Mouse (Mus musculus) forebrain, embryonic 16.5 days (tissue): ENCODE measurements at regions not wholly inside any gene's neighbourhood (a gene's known extent, or its start where the extent isn't known, plus 50 kb on each side); places are given as distances from the start of the nearest gene placed in this dataset.
A peak's percentile ranks its signal among the peaks of the same experiment; 100 is the strongest.

Experiments used
- ATAC-seq: fragments of 200-750 bp; cut with Nextera tagmentation; 2 replicates; pipeline ENCODE4 v1.8.0; 2017; ENCODE audit warnings: mild to moderate bottlenecking, moderate library complexity
- H3K27ac ChIP-seq: fragments of 300-500 bp; sonication (generic); 2 replicates; pipeline ENCODE4 v1.5.1; 2014; ENCODE audit warnings: low read length, control low read depth
- H3K27me3 ChIP-seq: fragments of 300-500 bp; sonication (generic); replicated peaks from 2 replicates; pipeline ENCODE4 v1.6.1; 2014; ENCODE audit warnings: low read length; ENCODE audit not compliant: control insufficient read depth, insufficient read depth
- H3K36me3 ChIP-seq: fragments of 300-500 bp; sonication (generic); 2 replicates; pipeline ENCODE4 v1.6.1; 2014; ENCODE audit not compliant: control insufficient read depth, insufficient read depth
- H3K4me1 ChIP-seq: fragments of 300-500 bp; sonication (generic); replicated peaks from 2 replicates; pipeline ENCODE4 v1.6.1; 2014; ENCODE audit warnings: low read length; ENCODE audit not compliant: control insufficient read depth, insufficient read depth
- H3K4me2 ChIP-seq: fragments of 300-500 bp; sonication (generic); 2 replicates; pipeline ENCODE4 v1.6.1; 2014; ENCODE audit warnings: mild to moderate bottlenecking, low read length, control low read depth
- H3K4me3 ChIP-seq: fragments of 300-500 bp; sonication (generic); replicated peaks from 2 replicates; pipeline ENCODE4 v1.5.1; 2014; ENCODE audit warnings: mild to moderate bottlenecking, low read length, control low read depth
- H3K9ac ChIP-seq: fragments of 300-500 bp; sonication (generic); replicated peaks from 2 replicates; pipeline ENCODE4 v1.6.1; 2014; ENCODE audit warnings: low read depth, low read length, control low read depth
- H3K9me3 ChIP-seq: fragments of 300-500 bp; sonication (generic); 2 replicates; pipeline ENCODE4 v1.6.1; 2016; ENCODE audit warnings: low read length; ENCODE audit not compliant: control insufficient read depth
- WGBS: fragments of 180-500 bp; shearing (Covaris S2); extraction: QIAGEN DNeasy Blood & Tissue Kit; methylation state at CpG from one replicate; pipeline ENCODE4 v1.1.7; 2014; 5-methylcytosine and 5-hydroxymethylcytosine counted together

DNA sequence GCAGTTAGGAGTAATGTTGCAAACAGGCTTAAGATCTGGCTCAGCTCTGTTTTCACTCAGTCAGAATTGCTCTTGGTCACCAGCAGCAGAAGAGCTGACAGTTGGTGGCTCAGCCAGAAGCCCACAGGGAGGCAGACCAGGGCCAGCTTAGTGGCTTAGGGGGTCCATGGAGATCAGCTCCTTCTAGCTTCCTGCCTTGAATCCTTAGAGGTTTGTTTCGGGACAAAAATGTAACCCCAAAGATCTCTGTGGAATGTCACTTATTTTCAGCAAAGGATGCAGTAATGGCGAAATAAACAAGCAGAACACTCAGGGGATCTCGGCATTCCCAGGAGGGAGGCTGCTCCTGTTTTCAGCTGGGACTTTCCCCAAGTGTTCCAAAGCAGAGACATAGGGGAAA is 247.8 kb downstream of the 1500009L16Rik start:
- Histone ChIP-seq H3K9me3 (no peaks in the 10 kb centered on the region), H3K27ac (no peak overlapping the region), H3K9ac (no peak overlapping the region), H3K4me1 (peaks cover under 1% of the 10 kb centered on the region; the same call in 1 of the 2 replicates), H3K27me3 (no peaks in the 10 kb centered on the region), H3K4me2 (no peak overlapping the region), H3K4me3 (no peak overlapping the region), H3K36me3 (no peaks in the 10 kb centered on the region)
- ATAC-seq: no peak
- WGBS: 69% methylated on average over 3 of the region's 3 CpGs

DNA sequence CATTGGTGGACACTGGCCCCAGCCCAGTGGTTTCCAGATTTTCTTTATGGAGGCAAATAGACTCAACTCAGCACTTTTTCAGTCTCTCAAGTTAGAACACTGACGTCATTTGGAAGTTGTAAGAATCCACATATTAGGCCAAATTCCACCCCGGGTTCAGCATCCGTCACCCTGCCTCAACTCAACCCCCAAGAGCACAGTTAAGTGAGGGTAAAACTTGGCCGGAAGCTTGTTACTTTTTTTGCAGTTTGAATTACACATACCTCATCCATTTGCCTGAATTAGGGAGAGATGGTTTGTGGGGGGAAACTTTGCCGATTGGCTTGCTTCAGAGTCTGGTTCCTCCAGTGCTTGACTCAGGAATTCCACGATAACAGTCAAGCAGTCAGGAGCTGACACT is 251.9 kb downstream of the 1500009L16Rik start:
- Histone ChIP-seq H3K9ac (no peak overlapping the region), H3K27me3 (no peaks in the 10 kb centered on the region), H3K9me3 (no peaks in the 10 kb centered on the region), H3K4me3 (no peak overlapping the region), H3K4me1 (peaks cover 7% of the 10 kb centered on the region), H3K27ac (no peak overlapping the region), H3K4me2 (no peak overlapping the region), H3K36me3 (no peaks in the 10 kb centered on the region)
- WGBS: 90% methylated on average over 6 of the region's 6 CpGs
- ATAC-seq: no peak

GRCm38 (mm10) chr10:83976548-83976947 is 253.9 kb downstream of the 1500009L16Rik start:
- H3K36me3 ChIP-seq: no peaks in the 10 kb centered on the region
- no peak overlapping the region for H3K27ac ChIP-seq
- H3K9ac ChIP-seq: no peak overlapping the region
- H3K4me1 ChIP-seq: peaks cover 7% of the 10 kb centered on the region
- 42% methylated on average over 3 of the region's 3 CpGs for WGBS
- no peaks in the 10 kb centered on the region for H3K9me3 ChIP-seq
- no peaks in the 10 kb centered on the region for H3K27me3 ChIP-seq
- no peak overlapping the region for H3K4me3 ChIP-seq
- ATAC-seq: peak; percentile 65; the same call in 1 of the 2 replicates
- H3K4me2 ChIP-seq: no peak overlapping the region

- H3K27me3 ChIP-seq: no peaks in the 10 kb centered on the region
- no peak for ATAC-seq
- WGBS: 84% methylated on average over 2 of the region's 2 CpGs
- no peaks in the 10 kb centered on the region for H3K9me3 ChIP-seq
- peaks cover 8% of the 10 kb centered on the region for H3K4me1 ChIP-seq
- H3K27ac ChIP-seq: no peak overlapping the region
- no peak overlapping the region for H3K4me3 ChIP-seq
- H3K9ac ChIP-seq: no peak overlapping the region
- no peaks in the 10 kb centered on the region for H3K36me3 ChIP-seq
- H3K4me2 ChIP-seq: no peak overlapping the region
These were observed 257.3 kb downstream of the 1500009L16Rik start for GRCm38 (mm10) chr10:83979930-83980329.

DNA sequence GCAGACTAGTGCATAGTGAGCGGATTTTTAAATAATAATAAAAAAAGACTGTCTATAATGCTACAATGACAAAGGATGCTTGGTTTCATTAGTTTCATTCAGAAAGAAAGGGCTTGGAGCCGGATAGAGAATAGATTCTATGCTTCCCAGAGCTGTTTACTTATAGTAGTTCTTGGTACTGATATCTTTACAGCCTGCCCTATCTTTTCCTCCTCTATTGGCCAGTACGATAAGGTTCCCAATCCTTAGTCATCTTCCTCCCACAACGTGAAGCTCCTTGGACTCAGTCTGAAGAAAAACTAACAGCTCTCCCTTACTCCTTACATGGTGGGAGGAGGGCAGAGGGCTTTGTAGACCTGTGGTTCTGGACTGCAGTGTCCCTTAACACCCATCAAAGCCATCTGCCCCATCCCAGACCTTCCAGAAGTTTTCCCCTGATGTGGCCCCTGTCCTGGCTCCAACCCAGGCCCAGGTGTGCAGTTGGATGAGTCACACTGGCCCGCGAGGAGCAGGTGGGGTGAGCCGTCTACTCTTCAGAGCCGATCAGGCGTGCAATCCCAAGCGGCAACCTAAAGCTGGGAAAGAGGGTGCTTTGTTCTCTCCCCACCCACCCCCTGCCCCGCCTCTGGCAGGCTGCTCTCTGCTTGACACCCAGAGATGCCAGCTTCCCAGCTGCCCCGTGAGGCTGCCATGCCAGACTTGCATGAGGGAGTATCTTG is 262.2 kb downstream of the 1500009L16Rik start:
- H3K27ac ChIP-seq: no peak overlapping the region
- H3K9ac ChIP-seq: no peak overlapping the region; the same call in 1 of the 2 replicates
- peak overlapping the region; percentile 13; the same call in 1 of the 2 replicates for H3K4me2 ChIP-seq
- peaks cover 6% of the 10 kb centered on the region for H3K4me1 ChIP-seq
- ATAC-seq: peak; percentile 81
- no peaks in the 10 kb centered on the region for H3K36me3 ChIP-seq
- no peaks in the 10 kb centered on the region; the same call in 1 of the 2 replicates for H3K27me3 ChIP-seq
- H3K4me3 ChIP-seq: no peak overlapping the region
- WGBS: 28% methylated on average over 12 of the region's 12 CpGs
- H3K9me3 ChIP-seq: no peaks in the 10 kb centered on the region

GRCm38 (mm10) chr10:83992577-83993305 is 270.1 kb downstream of the 1500009L16Rik start:
- H3K27ac ChIP-seq: no peak overlapping the region
- no peaks in the 10 kb centered on the region for H3K9me3 ChIP-seq
- no peaks in the 10 kb centered on the region for H3K4me1 ChIP-seq
- H3K9ac ChIP-seq: no peak overlapping the region
- H3K4me2 ChIP-seq: no peak overlapping the region
- no peaks in the 10 kb centered on the region for H3K36me3 ChIP-seq
- no peaks in the 10 kb centered on the region for H3K27me3 ChIP-seq
- no peak overlapping the region for H3K4me3 ChIP-seq
- ATAC-seq: no peak
- 85% methylated on average over 11 of the region's 11 CpGs for WGBS

DNA sequence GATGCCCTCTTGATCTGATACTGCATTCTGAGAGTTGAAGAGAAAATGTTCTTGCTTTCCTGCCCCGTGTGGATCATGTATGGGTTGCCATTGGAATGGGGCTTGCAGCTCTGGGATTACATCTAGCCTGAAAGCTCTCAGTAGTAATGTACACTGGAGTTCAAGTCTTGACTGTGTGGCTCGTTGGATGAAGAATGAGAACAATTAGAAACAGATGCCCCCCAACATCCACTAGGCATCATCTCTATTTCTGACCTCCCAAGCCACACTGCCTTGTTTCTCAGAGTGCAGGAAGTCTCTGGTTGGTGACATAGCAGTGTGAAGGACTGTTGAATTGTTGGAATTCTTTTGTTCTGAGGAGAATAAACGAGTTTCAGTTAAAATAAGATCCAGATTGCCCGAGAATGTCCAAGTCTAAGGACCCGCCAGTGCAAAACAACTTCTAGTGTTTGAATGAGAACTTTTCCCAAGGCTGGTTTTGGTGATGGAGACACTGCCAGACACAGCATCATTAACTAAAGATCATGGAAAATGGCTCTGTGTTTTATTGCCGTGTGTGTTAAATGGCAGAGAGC is 272.4 kb downstream of the 1500009L16Rik start:
- no peaks in the 10 kb centered on the region for H3K27me3 ChIP-seq
- no peak overlapping the region for H3K9ac ChIP-seq
- H3K4me1 ChIP-seq: no peaks in the 10 kb centered on the region
- no peak overlapping the region for H3K27ac ChIP-seq
- no peak for ATAC-seq
- H3K9me3 ChIP-seq: no peaks in the 10 kb centered on the region
- no peak overlapping the region for H3K4me2 ChIP-seq
- no peak overlapping the region for H3K4me3 ChIP-seq
- no peaks in the 10 kb centered on the region for H3K36me3 ChIP-seq
- WGBS: 62% methylated on average over 6 of the region's 6 CpGs

DNA sequence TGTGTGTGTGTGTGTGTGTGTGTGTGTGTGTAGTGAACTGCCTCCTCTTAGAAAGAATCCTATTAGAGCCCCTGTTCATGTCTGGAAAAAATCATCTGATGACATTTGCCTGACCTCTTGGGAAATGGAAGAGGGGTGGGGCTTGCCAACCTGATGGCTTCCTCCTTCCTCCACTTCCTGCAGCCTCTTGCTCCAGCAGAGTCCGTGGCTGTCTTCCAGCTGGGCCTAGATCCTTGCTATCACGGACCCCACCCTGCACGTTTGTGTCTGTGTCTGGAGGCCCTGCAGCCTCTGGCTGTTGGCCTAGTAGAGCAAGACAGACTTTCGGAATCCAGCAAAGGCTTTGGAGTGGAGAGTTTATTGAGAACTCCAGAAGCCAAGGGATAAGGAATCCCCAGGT is 273.2 kb downstream of the 1500009L16Rik start:
- no peak for ATAC-seq
- Histone ChIP-seq H3K9ac (no peak overlapping the region), H3K4me2 (no peak overlapping the region), H3K27ac (no peak overlapping the region), H3K4me3 (no peak overlapping the region), H3K27me3 (no peaks in the 10 kb centered on the region), H3K4me1 (no peaks in the 10 kb centered on the region), H3K9me3 (no peaks in the 10 kb centered on the region), H3K36me3 (no peaks in the 10 kb centered on the region)
- 85% methylated on average over 4 of the region's 4 CpGs for WGBS

GRCm38 (mm10) chr10:83996489-83996888 is 273.8 kb downstream of the 1500009L16Rik start:
- H3K36me3 ChIP-seq: no peaks in the 10 kb centered on the region
- no peak for ATAC-seq
- no peaks in the 10 kb centered on the region for H3K4me1 ChIP-seq

More at GRCm38 (mm10) chr10:83996489-83996888, 273.8 kb downstream of the 1500009L16Rik start:
- Histone ChIP-seq H3K4me2 (no peak overlapping the region), H3K27ac (no peak overlapping the region), H3K9me3 (no peaks in the 10 kb centered on the region), H3K27me3 (no peaks in the 10 kb centered on the region), H3K4me3 (no peak overlapping the region), H3K9ac (no peak overlapping the region)
- 86% methylated on average over 2 of the region's 2 CpGs for WGBS
